Mouse (Mus musculus): Measurements from ENCODE around the gene Elovl5. TPM values are rescaled to one million over a fixed set of nuclear protein-coding genes. Genes with fewer than 3 reads are reported as not detected.

Gene Elovl5
- polyA plus RNA-seq, 1 experiment, result 115 TPM

- Histone ChIP-seq H3K27ac (ENCODE audit: insufficient read depth, low read length) (no peak overlapping the region), H3K9me3 (replicated peaks; ENCODE audit: control insufficient read depth, insufficient read depth, low read length, poor library complexity, severe bottlenecking) (no peaks in the 10 kb centered on the region), H3K9ac (ENCODE audit: low read depth, poor library complexity, severe bottlenecking) (no peak overlapping the region), H3K4me3 (ENCODE audit: low read depth, low read length) (no peak overlapping the region), H3K36me3 (ENCODE audit: control insufficient read depth, insufficient read depth, low read length, poor library complexity, severe bottlenecking) (no peaks in the 10 kb centered on the region), H3K4me1 (ENCODE audit: control insufficient read depth, insufficient read depth, low read length) (no peaks in the 10 kb centered on the region), H3K27me3 (ENCODE audit: control insufficient read depth, insufficient read depth, low read length, poor library complexity, severe bottlenecking) (no peaks in the 10 kb centered on the region)
- no peak for TF ChIP-seq CTCF (IDR thresholded peaks at IDR 0.05; ENCODE audit: low read depth, low read length)
- TF ChIP-seq POLR2A (IDR thresholded peaks at IDR 0.05; ENCODE audit: insufficient read depth, low read length), result no peak
- no peak for TF ChIP-seq EP300 (IDR thresholded peaks at IDR 0.05; ENCODE audit: insufficient read depth, low read depth, low read length)
These were observed 92.2 kb downstream of the Elovl5 start for GRCm38 (mm10) chr9:78009382-78009781.

GRCm38 (mm10) chr9:78010187-78010586 lies 93.0 kb downstream of the Elovl5 start:
- no peaks in the 10 kb centered on the region for H3K36me3 ChIP-seq (ENCODE audit: control insufficient read depth, insufficient read depth, low read length, poor library complexity, severe bottlenecking)
- no peaks in the 10 kb centered on the region for H3K9me3 ChIP-seq (replicated peaks; ENCODE audit: control insufficient read depth, insufficient read depth, low read length, poor library complexity, severe bottlenecking)
- no peak overlapping the region for H3K27ac ChIP-seq (ENCODE audit: insufficient read depth, low read length)
- H3K9ac ChIP-seq (ENCODE audit: low read depth, poor library complexity, severe bottlenecking), result no peak overlapping the region
- H3K27me3 ChIP-seq (ENCODE audit: control insufficient read depth, insufficient read depth, low read length, poor library complexity, severe bottlenecking), result no peaks in the 10 kb centered on the region
- H3K4me1 ChIP-seq (ENCODE audit: control insufficient read depth, insufficient read depth, low read length), result no peaks in the 10 kb centered on the region
- TF ChIP-seq EP300 (IDR thresholded peaks at IDR 0.05; ENCODE audit: insufficient read depth, low read depth, low read length) (no peak), POLR2A (IDR thresholded peaks at IDR 0.05; ENCODE audit: insufficient read depth, low read length) (no peak), CTCF (IDR thresholded peaks at IDR 0.05; ENCODE audit: low read depth, low read length) (no peak)
- no peak overlapping the region for H3K4me3 ChIP-seq (ENCODE audit: low read depth, low read length)

- H3K9ac ChIP-seq (ENCODE audit: low read depth, poor library complexity, severe bottlenecking), result no peak overlapping the region
- no peaks in the 10 kb centered on the region for H3K4me1 ChIP-seq (ENCODE audit: control insufficient read depth, insufficient read depth, low read length)
- no peaks in the 10 kb centered on the region for H3K27me3 ChIP-seq (ENCODE audit: control insufficient read depth, insufficient read depth, low read length, poor library complexity, severe bottlenecking)
- no peaks in the 10 kb centered on the region for H3K9me3 ChIP-seq (replicated peaks; ENCODE audit: control insufficient read depth, insufficient read depth, low read length, poor library complexity, severe bottlenecking)
- H3K36me3 ChIP-seq (ENCODE audit: control insufficient read depth, insufficient read depth, low read length, poor library complexity, severe bottlenecking), result no peaks in the 10 kb centered on the region
- H3K4me3 ChIP-seq (ENCODE audit: low read depth, low read length), result no peak overlapping the region
- no peak for TF ChIP-seq POLR2A (IDR thresholded peaks at IDR 0.05; ENCODE audit: insufficient read depth, low read length)
- no peak for TF ChIP-seq EP300 (IDR thresholded peaks at IDR 0.05; ENCODE audit: insufficient read depth, low read depth, low read length)
- no peak for TF ChIP-seq CTCF (IDR thresholded peaks at IDR 0.05; ENCODE audit: low read depth, low read length)
- no peak overlapping the region for H3K27ac ChIP-seq (ENCODE audit: insufficient read depth, low read length)
These were observed 93.5 kb downstream of the Elovl5 start for GRCm38 (mm10) chr9:78010707-78011106.

- no peaks in the 10 kb centered on the region for H3K27me3 ChIP-seq (ENCODE audit: control insufficient read depth, insufficient read depth, low read length, poor library complexity, severe bottlenecking)
These were observed 94.9 kb downstream of the Elovl5 start for GRCm38 (mm10) chr9:78012066-78012465.

GRCm38 (mm10) chr9:78012681-78013080 lies 95.5 kb downstream of the Elovl5 start:
- no peak overlapping the region for H3K4me3 ChIP-seq (ENCODE audit: low read depth, low read length)

More at GRCm38 (mm10) chr9:78012066-78012465, 94.9 kb downstream of the Elovl5 start:
- H3K4me1 ChIP-seq (ENCODE audit: control insufficient read depth, insufficient read depth, low read length), result no peaks in the 10 kb centered on the region
- no peak overlapping the region for H3K27ac ChIP-seq (ENCODE audit: insufficient read depth, low read length)
- H3K36me3 ChIP-seq (ENCODE audit: control insufficient read depth, insufficient read depth, low read length, poor library complexity, severe bottlenecking), result no peaks in the 10 kb centered on the region
- H3K9me3 ChIP-seq (replicated peaks; ENCODE audit: control insufficient read depth, insufficient read depth, low read length, poor library complexity, severe bottlenecking), result no peaks in the 10 kb centered on the region
- TF ChIP-seq CTCF (IDR thresholded peaks at IDR 0.05; ENCODE audit: low read depth, low read length), result no peak
- TF ChIP-seq EP300 (IDR thresholded peaks at IDR 0.05; ENCODE audit: insufficient read depth, low read depth, low read length), result no peak
- TF ChIP-seq POLR2A (IDR thresholded peaks at IDR 0.05; ENCODE audit: insufficient read depth, low read length), result no peak
- H3K9ac ChIP-seq (ENCODE audit: low read depth, poor library complexity, severe bottlenecking), result no peak overlapping the region
- no peak overlapping the region for H3K4me3 ChIP-seq (ENCODE audit: low read depth, low read length)

GRCm38 (mm10) chr9:78013813-78014212 lies 96.6 kb downstream of the Elovl5 start:
- Histone ChIP-seq H3K9me3 (replicated peaks; ENCODE audit: control insufficient read depth, insufficient read depth, low read length, poor library complexity, severe bottlenecking) (no peaks in the 10 kb centered on the region), H3K4me3 (ENCODE audit: low read depth, low read length) (no peak overlapping the region), H3K4me1 (ENCODE audit: control insufficient read depth, insufficient read depth, low read length) (no peaks in the 10 kb centered on the region), H3K9ac (ENCODE audit: low read depth, poor library complexity, severe bottlenecking) (no peak overlapping the region), H3K27me3 (ENCODE audit: control insufficient read depth, insufficient read depth, low read length, poor library complexity, severe bottlenecking) (no peaks in the 10 kb centered on the region), H3K27ac (ENCODE audit: insufficient read depth, low read length) (no peak overlapping the region), H3K36me3 (ENCODE audit: control insufficient read depth, insufficient read depth, low read length, poor library complexity, severe bottlenecking) (no peaks in the 10 kb centered on the region)
- TF ChIP-seq CTCF (IDR thresholded peaks at IDR 0.05; ENCODE audit: low read depth, low read length), result peak; percentile 16
- TF ChIP-seq POLR2A (IDR thresholded peaks at IDR 0.05; ENCODE audit: insufficient read depth, low read length), result no peak

More at GRCm38 (mm10) chr9:78012681-78013080, 95.5 kb downstream of the Elovl5 start:
- H3K36me3 ChIP-seq (ENCODE audit: control insufficient read depth, insufficient read depth, low read length, poor library complexity, severe bottlenecking), result no peaks in the 10 kb centered on the region
- H3K4me1 ChIP-seq (ENCODE audit: control insufficient read depth, insufficient read depth, low read length), result no peaks in the 10 kb centered on the region
- H3K27me3 ChIP-seq (ENCODE audit: control insufficient read depth, insufficient read depth, low read length, poor library complexity, severe bottlenecking), result no peaks in the 10 kb centered on the region
- H3K9ac ChIP-seq (ENCODE audit: low read depth, poor library complexity, severe bottlenecking), result no peak overlapping the region
- no peak overlapping the region for H3K27ac ChIP-seq (ENCODE audit: insufficient read depth, low read length)
- TF ChIP-seq POLR2A (IDR thresholded peaks at IDR 0.05; ENCODE audit: insufficient read depth, low read length) (no peak), CTCF (IDR thresholded peaks at IDR 0.05; ENCODE audit: low read depth, low read length) (no peak), EP300 (IDR thresholded peaks at IDR 0.05; ENCODE audit: insufficient read depth, low read depth, low read length) (no peak)
- H3K9me3 ChIP-seq (replicated peaks; ENCODE audit: control insufficient read depth, insufficient read depth, low read length, poor library complexity, severe bottlenecking), result no peaks in the 10 kb centered on the region

All from ES-Bruce4 (cell line).